Mouse (Mus musculus): ENCODE measurements around the gene Vmn1r231. TPM values are rescaled to one million over a fixed set of nuclear protein-coding genes. Genes with fewer than 3 reads are reported as not detected.

The Vmn1r231 gene
- not detected in 2 replicates for polyA plus RNA-seq (2012; rRNA removed)

DNA sequence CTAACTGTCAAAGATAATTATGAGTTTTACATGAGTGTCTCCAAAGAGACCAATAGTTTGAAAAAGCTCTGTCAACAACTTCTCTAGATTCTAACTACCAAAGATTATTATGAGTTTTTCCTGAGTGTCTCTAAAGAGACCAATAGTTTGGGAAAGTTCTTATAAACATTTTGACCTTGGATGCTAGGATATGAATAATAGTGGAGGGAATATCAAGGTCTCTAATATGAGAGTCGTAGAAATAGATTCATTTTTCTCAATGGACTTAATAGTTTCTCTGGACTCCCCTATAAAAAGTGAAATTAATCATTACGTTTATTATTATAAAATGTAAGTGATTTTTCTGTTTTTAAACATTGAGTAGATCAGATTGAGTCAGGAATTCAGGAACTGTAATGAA, at the start of gene Vmn1r231:
Vmn1r231 (minus strand) TSS at position 101 of the 400 bp plus-strand sequence.
- no peak within 1 kb of the TSS for H3K4me3 ChIP-seq (ENCODE audit: low read depth, low read length)
- H3K36me3 ChIP-seq (ENCODE audit: control insufficient read depth, insufficient read depth, low read length): no peaks in the 10 kb centered on the region
- H3K27ac ChIP-seq (ENCODE audit: insufficient read depth, low read depth, low read length): no peak within 1 kb of the TSS
- H3K4me1 ChIP-seq (ENCODE audit: control insufficient read depth, insufficient read depth, insufficient read length, low read length): no peaks in the 10 kb centered on the region
- TF ChIP-seq POLR2A (IDR thresholded peaks at IDR 0.05; ENCODE audit: low read depth, low read length) (no peak), CTCF (IDR thresholded peaks at IDR 0.05; ENCODE audit: extremely low read depth, insufficient read length, insufficient replicate concordance, low read depth, low read length) (no peak)
- WGBS: 55% methylated on average over 2 of the region's 2 CpGs
- no peaks in the 10 kb centered on the region for H3K27me3 ChIP-seq (ENCODE audit: control insufficient read depth, insufficient read depth, low read length)

- H3K4me3 ChIP-seq (ENCODE audit: low read depth, low read length): no peak overlapping the region
- no peak overlapping the region for H3K27ac ChIP-seq (ENCODE audit: insufficient read depth, low read depth, low read length)
- TF ChIP-seq CTCF (IDR thresholded peaks at IDR 0.05; ENCODE audit: extremely low read depth, insufficient read length, insufficient replicate concordance, low read depth, low read length) (no peak), POLR2A (IDR thresholded peaks at IDR 0.05; ENCODE audit: low read depth, low read length) (no peak)
These were observed 41.7 kb upstream of the Vmn1r231 start for GRCm38 (mm10) chr17:20946636-20947035.

GRCm38 (mm10) chr17:20946026-20946565, 41.2 kb upstream of the Vmn1r231 start:
- no peaks in the 10 kb centered on the region for H3K27me3 ChIP-seq (ENCODE audit: control insufficient read depth, insufficient read depth, low read length)
- TF ChIP-seq CTCF (IDR thresholded peaks at IDR 0.05; ENCODE audit: extremely low read depth, insufficient read length, insufficient replicate concordance, low read depth, low read length): no peak
- TF ChIP-seq POLR2A (IDR thresholded peaks at IDR 0.05; ENCODE audit: low read depth, low read length): no peak
- peak overlapping the region; percentile 97; the same call in 1 of the 2 replicates for H3K27ac ChIP-seq (ENCODE audit: insufficient read depth, low read depth, low read length)
- H3K4me3 ChIP-seq (ENCODE audit: low read depth, low read length): peak overlapping the region; percentile 86
- peaks cover 9% of the 10 kb centered on the region; the same call in 1 of the 2 replicates for H3K4me1 ChIP-seq (ENCODE audit: control insufficient read depth, insufficient read depth, insufficient read length, low read length)
- peaks cover 4% of the 10 kb centered on the region; the same call in 1 of the 2 replicates for H3K36me3 ChIP-seq (ENCODE audit: control insufficient read depth, insufficient read depth, low read length)
- WGBS: under 1% methylated on average over 13 of the region's 13 CpGs

More at GRCm38 (mm10) chr17:20946636-20947035, 41.7 kb upstream of the Vmn1r231 start:
- peaks cover 8% of the 10 kb centered on the region for H3K36me3 ChIP-seq (ENCODE audit: control insufficient read depth, insufficient read depth, low read length)
- no peaks in the 10 kb centered on the region for H3K27me3 ChIP-seq (ENCODE audit: control insufficient read depth, insufficient read depth, low read length)
- H3K4me1 ChIP-seq (ENCODE audit: control insufficient read depth, insufficient read depth, insufficient read length, low read length): peaks cover 9% of the 10 kb centered on the region; the same call in 1 of the 2 replicates

DNA sequence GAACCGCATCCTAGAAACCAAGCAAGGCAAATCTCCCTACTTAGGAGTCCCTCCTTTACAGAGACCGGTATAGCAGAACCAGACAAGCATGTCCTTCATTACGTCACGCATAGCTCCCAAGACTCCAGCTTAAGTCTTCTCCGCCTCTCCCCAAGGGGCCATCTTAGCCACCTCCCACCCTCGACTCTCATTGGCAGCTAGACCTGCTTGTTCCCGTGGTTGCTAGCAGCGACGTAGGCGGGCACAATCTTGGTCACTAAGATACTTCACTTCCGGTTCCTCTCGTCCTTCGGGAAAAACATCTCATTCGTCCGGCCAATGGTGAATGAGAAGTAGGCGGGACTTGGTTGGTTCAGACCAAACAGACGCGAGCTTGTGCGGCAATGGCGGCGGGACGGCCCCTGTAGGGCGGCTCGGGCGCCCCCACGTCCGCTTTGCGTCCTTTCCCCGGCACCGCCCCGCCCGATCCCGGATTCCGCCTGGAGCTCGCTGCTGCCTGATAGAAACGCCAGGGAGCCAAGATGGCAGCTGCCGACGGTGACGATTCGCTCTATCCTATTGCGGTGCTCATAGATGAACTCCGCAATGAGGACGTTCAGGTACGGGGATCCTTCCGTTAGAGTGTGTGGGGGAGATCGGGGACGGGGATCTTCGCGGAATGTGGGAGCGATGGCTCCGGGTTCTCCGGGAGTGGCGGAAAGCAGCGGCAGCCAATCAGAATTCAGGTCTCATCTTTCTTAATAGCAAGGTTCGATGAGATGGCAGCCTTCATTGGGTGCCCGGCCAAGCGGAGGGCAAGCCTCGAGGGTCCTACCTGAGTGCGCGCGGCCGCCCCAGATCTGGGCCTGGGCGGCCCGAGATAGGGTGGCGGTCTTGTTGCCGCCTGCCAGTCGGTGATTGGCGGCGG, 40.3 kb upstream of the Vmn1r231 start, which contains the start of gene Ppp2r1a:
Ppp2r1a (plus strand) TSS at position 327 of the 907 bp plus-strand sequence.
- no peak for TF ChIP-seq CTCF (IDR thresholded peaks at IDR 0.05; ENCODE audit: extremely low read depth, insufficient read length, insufficient replicate concordance, low read depth, low read length)
- TF ChIP-seq POLR2A (IDR thresholded peaks at IDR 0.05; ENCODE audit: low read depth, low read length): peak; percentile 50; the same call in 1 of the 2 replicates
- Histone ChIP-seq H3K4me3 (ENCODE audit: low read depth, low read length) (peak within 1 kb of the TSS; percentile 86), H3K27ac (ENCODE audit: insufficient read depth, low read depth, low read length) (peak within 1 kb of the TSS; percentile 97), H3K36me3 (ENCODE audit: control insufficient read depth, insufficient read depth, low read length) (no peaks in the 10 kb centered on the region), H3K4me1 (ENCODE audit: control insufficient read depth, insufficient read depth, insufficient read length, low read length) (peaks cover 9% of the 10 kb centered on the region; the same call in 1 of the 2 replicates), H3K27me3 (ENCODE audit: control insufficient read depth, insufficient read depth, low read length) (no peaks in the 10 kb centered on the region)
- WGBS: under 1% methylated on average over 69 of the region's 69 CpGs

DNA sequence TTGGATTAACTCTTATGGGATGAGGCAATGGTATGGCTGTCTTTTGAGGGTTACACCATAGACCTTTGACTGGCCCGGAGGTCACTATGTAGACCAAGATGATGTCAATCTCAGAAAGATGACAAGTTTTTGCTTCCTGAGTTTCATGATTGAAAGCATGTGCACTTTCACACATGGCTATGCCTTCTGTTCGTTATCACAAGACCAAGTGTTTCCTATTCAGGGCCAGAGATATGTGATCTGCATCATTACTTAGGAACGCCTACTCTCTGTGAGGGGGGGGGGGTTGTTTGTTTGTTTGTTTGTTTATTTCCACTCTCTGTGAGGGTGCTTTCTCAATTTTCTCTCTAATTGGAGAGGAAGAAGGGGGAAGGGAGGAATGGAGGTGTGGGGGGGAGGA, 39.3 kb upstream of the Vmn1r231 start:
- no peaks in the 10 kb centered on the region for H3K36me3 ChIP-seq (ENCODE audit: control insufficient read depth, insufficient read depth, low read length)
- H3K4me1 ChIP-seq (ENCODE audit: control insufficient read depth, insufficient read depth, insufficient read length, low read length): peaks cover 9% of the 10 kb centered on the region; the same call in 1 of the 2 replicates

DNA sequence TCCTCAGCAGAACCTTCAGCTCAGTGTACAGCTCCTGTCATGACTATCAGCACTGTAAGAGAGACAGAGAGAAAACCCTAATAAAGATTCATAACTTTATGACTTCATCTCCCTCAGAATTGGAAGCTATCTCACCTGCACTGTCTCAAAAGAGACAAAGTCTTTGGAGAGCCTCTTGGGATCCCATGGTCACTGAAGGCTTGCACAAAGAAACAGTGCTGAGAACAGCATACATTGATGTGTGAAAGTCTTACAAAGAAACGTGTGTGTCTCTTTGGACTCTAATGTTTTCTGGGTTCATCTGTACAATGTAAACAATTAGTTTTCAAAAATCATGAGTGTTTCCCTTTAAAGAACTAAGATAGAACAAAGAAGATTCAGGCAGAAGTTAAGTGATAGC, 14.7 kb upstream of the Vmn1r231 start, which contains the start of gene Vmn1r232:
Vmn1r232 (minus strand) TSS at position 101 of the 400 bp plus-strand sequence.
- Histone ChIP-seq H3K36me3 (ENCODE audit: control insufficient read depth, insufficient read depth, low read length) (no peaks in the 10 kb centered on the region), H3K4me1 (ENCODE audit: control insufficient read depth, insufficient read depth, insufficient read length, low read length) (no peaks in the 10 kb centered on the region), H3K27ac (ENCODE audit: insufficient read depth, low read depth, low read length) (no peak within 1 kb of the TSS), H3K4me3 (ENCODE audit: low read depth, low read length) (no peak within 1 kb of the TSS), H3K27me3 (ENCODE audit: control insufficient read depth, insufficient read depth, low read length) (no peaks in the 10 kb centered on the region)
- TF ChIP-seq POLR2A (IDR thresholded peaks at IDR 0.05; ENCODE audit: low read depth, low read length): no peak
- no peak for TF ChIP-seq CTCF (IDR thresholded peaks at IDR 0.05; ENCODE audit: extremely low read depth, insufficient read length, insufficient replicate concordance, low read depth, low read length)
- 52% methylated on average over 1 of the region's 1 CpGs for WGBS

More for the DNA sequence above, 39.3 kb upstream of the Vmn1r231 start:
- Histone ChIP-seq H3K27me3 (ENCODE audit: control insufficient read depth, insufficient read depth, low read length) (no peaks in the 10 kb centered on the region), H3K4me3 (ENCODE audit: low read depth, low read length) (peak overlapping the region; percentile 64), H3K27ac (ENCODE audit: insufficient read depth, low read depth, low read length) (no peak overlapping the region)
- no peak for TF ChIP-seq POLR2A (IDR thresholded peaks at IDR 0.05; ENCODE audit: low read depth, low read length)
- no peak for TF ChIP-seq CTCF (IDR thresholded peaks at IDR 0.05; ENCODE audit: extremely low read depth, insufficient read length, insufficient replicate concordance, low read depth, low read length)
- 28% methylated on average over 3 of the region's 3 CpGs for WGBS

- no peaks in the 10 kb centered on the region for H3K4me1 ChIP-seq (ENCODE audit: control insufficient read depth, insufficient read depth, insufficient read length, low read length)
- 0% methylated on average over 1 of the region's 1 CpGs for WGBS
- no peaks in the 10 kb centered on the region for H3K27me3 ChIP-seq (ENCODE audit: control insufficient read depth, insufficient read depth, low read length)
- no peaks in the 10 kb centered on the region for H3K36me3 ChIP-seq (ENCODE audit: control insufficient read depth, insufficient read depth, low read length)
- no peak for TF ChIP-seq CTCF (IDR thresholded peaks at IDR 0.05; ENCODE audit: extremely low read depth, insufficient read length, insufficient replicate concordance, low read depth, low read length)
- no peak for TF ChIP-seq POLR2A (IDR thresholded peaks at IDR 0.05; ENCODE audit: low read depth, low read length)
- H3K4me3 ChIP-seq (ENCODE audit: low read depth, low read length): no peak within 1 kb of the TSS
- H3K27ac ChIP-seq (ENCODE audit: insufficient read depth, low read depth, low read length): no peak within 1 kb of the TSS
These were observed 64.7 kb downstream of the Vmn1r231 start, which contains the start of gene Vmn1r230 for GRCm38 (mm10) chr17:20840144-20840543. Vmn1r230 (plus strand) TSS chr17:20840444.

Other genes starting within 250 kb of the Vmn1r231 start
- not detected in 2 replicates for gene Vmn1r226, start 222.2 kb downstream of the Vmn1r231 start, polyA plus RNA-seq (2012; rRNA removed)
- gene Vmn1r227, start 175.2 kb downstream of the Vmn1r231 start, polyA plus RNA-seq (2012; rRNA removed): not detected in 2 replicates
- gene Vmn1r228, start 118.9 kb downstream of the Vmn1r231 start, polyA plus RNA-seq (2012; rRNA removed): not detected in 2 replicates
- gene Vmn1r229, start 93.5 kb downstream of the Vmn1r231 start, polyA plus RNA-seq (2012; rRNA removed): not detected in 2 replicates
- not detected in 2 replicates for gene Vmn1r230, start 64.6 kb downstream of the Vmn1r231 start, polyA plus RNA-seq (2012; rRNA removed)
- not detected in 2 replicates for gene Vmn1r232, start 14.6 kb upstream of the Vmn1r231 start, polyA plus RNA-seq (2012; rRNA removed)
- gene Ppp2r1a, start 40.2 kb upstream of the Vmn1r231 start, polyA plus RNA-seq (2012; rRNA removed): 75.4 and 113 TPM in 2 replicates
- not detected in 2 replicates for gene Vmn1r233, start 91.4 kb upstream of the Vmn1r231 start, polyA plus RNA-seq (2012; rRNA removed)
- gene Zfp160, start 103.8 kb upstream of the Vmn1r231 start, polyA plus RNA-seq (2012; rRNA removed): 0.33 and 0.89 TPM in 2 replicates